Mouse (Mus musculus) MEL-GATA-1-ER (cell line): Measurements from ENCODE around the gene Camk1g.
A peak's percentile ranks its signal among the peaks of the same experiment; 100 is the strongest.

Experiments used
- DNase-seq: peaks from one replicate; pipeline ENCODE4 v3.0.0-alpha.2; 2012; ENCODE audit warnings: low read depth; ENCODE audit errors: extremely low read depth

Camk1g gene

GRCm38 (mm10) chr1:193376478-193377134, 6.5 kb upstream of the Camk1g start:
- DNase-seq = peak; percentile 29

- DNase-seq = no peak
Observed at GRCm38 (mm10) chr1:193373906-193374413, 3.9 kb upstream of the Camk1g start.

- DNase-seq = no peak
Observed at GRCm38 (mm10) chr1:193369091-193369490, 1.0 kb downstream of the Camk1g start.

GRCm38 (mm10) chr1:193368055-193368454, 2.0 kb downstream of the Camk1g start:
- DNase-seq = no peak

- no peak for DNase-seq
Observed at GRCm38 (mm10) chr1:193363801-193364231, 6.3 kb downstream of the Camk1g start.

GRCm38 (mm10) chr1:193362078-193362477, 8.0 kb downstream of the Camk1g start:
- DNase-seq = no peak

GRCm38 (mm10) chr1:193361181-193361580, 8.9 kb downstream of the Camk1g start:
- no peak for DNase-seq

GRCm38 (mm10) chr1:193359199-193359598, 10.9 kb downstream of the Camk1g start:
- DNase-seq = no peak

- no peak for DNase-seq
Observed at GRCm38 (mm10) chr1:193351583-193351982, 18.5 kb downstream of the Camk1g start.

- DNase-seq = no peak
Observed at GRCm38 (mm10) chr1:193350546-193350801, 19.6 kb downstream of the Camk1g start.

GRCm38 (mm10) chr1:193349702-193350545, 20.2 kb downstream of the Camk1g start:
- DNase-seq = no peak

- DNase-seq = no peak
Observed at GRCm38 (mm10) chr1:193348261-193348962, 21.7 kb downstream of the Camk1g start.

GRCm38 (mm10) chr1:193346908-193347307, 23.2 kb downstream of the Camk1g start:
- no peak for DNase-seq

GRCm38 (mm10) chr1:193344976-193345375, 25.1 kb downstream of the Camk1g start:
- DNase-seq = no peak

GRCm38 (mm10) chr1:193343853-193344252, 26.2 kb downstream of the Camk1g start:
- DNase-seq = no peak

- no peak for DNase-seq
Observed at GRCm38 (mm10) chr1:193342198-193342946, 27.7 kb downstream of the Camk1g start.

- DNase-seq = no peak
Observed at GRCm38 (mm10) chr1:193338363-193338995, 31.6 kb downstream of the Camk1g start.

- DNase-seq = no peak
Observed at GRCm38 (mm10) chr1:193337787-193338310, 32.2 kb downstream of the Camk1g start.

GRCm38 (mm10) chr1:193337018-193337321, 33.1 kb downstream of the Camk1g start:
- no peak for DNase-seq

GRCm38 (mm10) chr1:193336122-193337017, 33.7 kb downstream of the Camk1g start:
- DNase-seq = no peak
